Mouse (Mus musculus): Measurements from ENCODE around the gene Dnhd1. TPM values are rescaled to one million over a fixed set of nuclear protein-coding genes. Genes with fewer than 3 reads are reported as not detected.
"Not testable (repeated sequence)": the region's sequence is repeated elsewhere in the genome, so short reads cannot be mapped to it uniquely, and the experiment has no call there.

Dnhd1 gene
- total RNA-seq, 2 experiments from 2014 or later: 0.67 to 0.76 TPM

DNA sequence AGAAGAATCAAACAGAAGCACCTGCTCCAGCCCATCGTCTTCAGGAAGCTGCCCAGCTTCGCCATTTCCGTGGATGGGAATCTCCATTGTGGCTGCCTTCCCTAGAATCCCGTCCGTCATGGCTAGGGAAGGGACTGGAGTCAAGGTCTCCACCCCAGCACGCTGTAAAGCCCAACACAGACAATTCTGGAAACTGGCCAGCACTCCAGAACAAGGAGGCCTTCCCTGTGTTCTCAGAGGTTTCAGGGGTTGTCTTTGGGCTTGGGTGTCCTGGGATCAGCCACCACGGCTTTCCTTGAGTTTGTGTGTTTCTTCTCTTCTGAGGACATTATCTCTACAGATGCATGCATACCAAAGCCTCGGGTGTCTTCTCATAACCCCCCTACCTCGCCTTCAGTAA lies 11.3 kb upstream of the Dnhd1 start:
- DNase-seq: peak in 1 of 2 experiments; percentile 59
- intact Hi-C loops (cut with DNase I): loop anchor here (5.0 kb wide), 1 partner anchor 152 kb away; no protein-coding TSS in a partner anchor

DNA sequence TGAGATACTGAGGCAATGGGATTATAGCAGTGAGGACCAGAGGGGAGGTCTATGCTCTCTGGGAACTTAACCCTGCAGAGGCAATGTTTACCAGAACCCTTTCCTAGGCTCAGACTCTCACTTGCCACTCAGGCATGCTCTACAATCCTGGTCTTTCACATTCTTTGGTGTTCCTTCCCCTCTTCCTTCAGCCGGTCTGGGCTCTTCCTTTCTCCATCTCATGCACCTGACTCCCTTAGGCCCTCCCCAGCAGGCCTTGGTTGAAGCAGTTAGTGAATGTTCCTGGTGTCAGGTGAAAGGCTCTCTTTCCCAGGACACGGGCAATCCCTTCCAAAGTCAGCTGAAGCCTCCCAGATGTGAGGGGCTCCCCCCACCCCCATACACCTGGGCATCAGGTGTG lies 10.9 kb upstream of the Dnhd1 start, which contains the start of gene Timm10b:
TSS of gene Timm10b (plus strand) at position 301 of the 400 bp plus-strand sequence.
- no peak for DNase-seq
- intact Hi-C loops (cut with DNase I): loop anchor here (5.0 kb wide), 2 partner anchors 98 to 152 kb away; partner anchors contain the start of genes Ilk and Rrp8

DNA sequence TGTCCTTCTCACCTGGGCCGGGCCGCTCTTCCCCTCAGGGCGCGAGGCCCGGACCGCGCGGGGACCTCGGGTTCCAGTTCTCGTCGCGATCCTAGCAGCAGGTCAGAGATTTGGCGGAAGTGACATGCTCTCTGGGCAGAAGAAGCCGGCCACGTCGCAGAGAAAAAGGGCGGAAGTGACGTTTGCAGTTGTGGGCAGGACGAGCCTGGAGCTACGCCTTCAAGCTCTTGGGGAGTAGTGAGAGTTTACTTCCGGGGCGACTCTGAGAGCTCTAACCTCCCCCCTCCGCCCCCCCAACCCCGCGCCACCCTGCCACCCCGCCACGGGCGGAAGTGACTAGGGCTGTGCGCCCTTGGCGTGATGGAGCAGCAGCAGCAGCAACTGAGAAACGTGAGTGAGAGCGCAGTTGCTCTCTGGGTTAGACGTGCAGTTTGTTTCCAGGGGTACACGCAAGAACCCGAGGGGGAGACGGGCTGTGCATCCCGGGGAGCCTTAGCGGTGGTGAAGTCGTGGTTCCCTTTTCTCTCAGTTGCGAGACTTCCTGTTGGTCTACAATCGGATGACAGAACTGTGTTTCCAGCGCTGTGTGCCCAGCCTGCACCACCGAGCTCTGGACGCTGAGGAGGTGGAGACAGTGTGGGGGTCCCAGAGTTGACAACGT lies 10.3 kb upstream of the Dnhd1 start, which contains the start of the genes Arfip2 and Gm45799:
TSS of gene Arfip2 (minus strand) at position 184 of the 661 bp plus-strand sequence.
TSS of gene Gm45799 (plus strand) at position 320 of the 661 bp plus-strand sequence.
- peak; percentile 93 to 98 for DNase-seq
- intact Hi-C loops (cut with DNase I): loop anchor here (5.0 kb wide), 1 partner anchor 97 kb away; the partner anchor contains the start of genes Ilk and Rrp8

DNA sequence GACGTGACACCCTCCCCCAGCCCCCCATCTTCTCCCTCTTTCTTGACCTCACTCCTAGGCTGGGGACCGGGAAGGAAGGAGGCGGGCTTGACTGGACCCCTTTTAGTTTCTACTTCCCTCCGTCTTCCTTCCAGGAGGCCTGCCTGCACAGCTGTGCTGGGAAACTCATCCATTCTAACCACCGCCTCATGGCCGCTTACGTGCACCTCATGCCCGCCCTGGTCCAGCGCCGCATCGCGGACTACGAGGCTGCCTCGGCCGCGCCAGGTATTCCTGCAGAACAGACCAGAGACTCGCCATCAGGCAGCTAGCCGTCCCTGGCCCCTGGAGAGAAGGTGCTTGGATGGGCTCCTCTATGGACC lies 9.8 kb upstream of the Dnhd1 start:
- intact Hi-C loops (cut with DNase I): loop anchor here (5.0 kb wide), 1 partner anchor 96 kb away; the partner anchor contains the start of genes Ilk and Rrp8

DNA sequence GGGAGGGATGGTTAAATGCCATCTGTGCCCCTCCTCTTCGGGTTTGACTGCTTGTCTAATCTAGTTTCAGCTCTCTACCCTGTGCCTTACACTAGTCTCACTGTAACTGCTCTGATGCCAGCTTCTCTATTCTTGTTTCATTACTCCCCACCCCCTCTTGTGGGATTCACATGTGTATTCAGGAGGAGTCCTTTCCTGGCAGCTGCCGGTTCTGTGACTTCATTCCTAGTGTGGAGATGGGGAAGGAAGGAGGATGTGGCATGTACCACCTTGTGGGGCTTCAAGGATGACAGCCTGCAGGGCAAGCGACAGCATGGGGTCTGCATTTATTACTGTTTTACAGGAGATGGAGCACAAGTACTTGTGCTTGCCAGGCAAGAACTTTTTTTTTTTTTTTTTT lies 8.7 kb upstream of the Dnhd1 start:
- intact Hi-C loops (cut with DNase I): loop anchor here (5.0 kb wide), 1 partner anchor 95 kb away; the partner anchor contains the start of genes Ilk and Rrp8
- no peak for DNase-seq

More for the DNA sequence above, 9.8 kb upstream of the Dnhd1 start:
- peak in 1 of 2 experiments; percentile 32 for DNase-seq

DNA sequence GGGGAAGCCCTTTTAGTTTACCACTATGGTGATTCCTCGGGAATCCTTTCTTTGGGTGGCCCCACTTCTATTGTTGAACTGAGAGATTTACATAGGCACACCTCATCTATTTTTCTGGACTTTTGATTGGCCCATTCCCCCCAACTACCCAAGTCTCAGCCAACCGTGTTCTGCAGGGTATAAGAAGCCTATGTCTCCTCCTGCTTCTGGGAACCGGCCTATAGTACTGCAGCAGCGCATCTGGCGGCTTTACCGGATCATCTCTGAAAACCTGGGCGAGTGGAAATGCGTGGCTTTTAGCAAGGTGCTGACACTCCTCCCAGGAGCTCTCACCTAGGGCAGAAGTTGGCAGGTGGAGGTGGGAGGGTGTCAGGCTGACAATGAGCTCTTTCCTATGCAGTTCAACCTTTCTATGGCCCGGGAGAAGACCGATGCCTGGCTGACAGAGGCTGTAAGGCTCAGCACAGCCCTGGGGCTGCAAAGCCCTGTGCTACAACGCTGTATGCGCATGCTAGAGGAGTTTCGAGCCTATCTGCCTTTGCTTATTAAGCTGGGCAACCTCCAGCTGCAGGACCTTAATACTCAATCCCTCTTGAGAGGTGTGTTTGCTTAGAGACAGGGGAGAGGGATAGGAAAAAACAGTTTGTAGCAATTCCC lies 35.0 kb downstream of the Dnhd1 start:
- intact Hi-C loops (cut with DNase I): no loop called here
- no peak for DNase-seq

DNA sequence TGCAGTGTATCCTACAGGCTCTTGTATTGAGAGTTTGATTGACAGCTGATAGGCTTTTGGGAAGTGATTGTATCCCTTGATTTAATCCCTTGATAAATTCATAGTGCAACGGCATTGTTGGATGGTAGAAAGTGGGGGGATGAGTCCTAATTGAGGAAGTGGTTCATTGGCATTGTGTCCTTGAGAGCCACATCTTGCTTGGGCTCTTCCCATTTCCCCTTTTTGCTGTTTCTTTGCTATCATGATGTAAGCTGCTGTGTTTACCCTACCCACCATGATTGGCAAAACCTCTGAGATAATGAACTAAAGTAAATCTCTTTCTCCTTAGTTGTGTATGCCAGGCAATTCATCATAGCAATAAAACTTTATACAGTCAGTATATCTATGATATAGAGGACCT lies 40.2 kb downstream of the Dnhd1 start:
- intact Hi-C loops (cut with DNase I): no loop called here
- DNase-seq: no peak

DNA sequence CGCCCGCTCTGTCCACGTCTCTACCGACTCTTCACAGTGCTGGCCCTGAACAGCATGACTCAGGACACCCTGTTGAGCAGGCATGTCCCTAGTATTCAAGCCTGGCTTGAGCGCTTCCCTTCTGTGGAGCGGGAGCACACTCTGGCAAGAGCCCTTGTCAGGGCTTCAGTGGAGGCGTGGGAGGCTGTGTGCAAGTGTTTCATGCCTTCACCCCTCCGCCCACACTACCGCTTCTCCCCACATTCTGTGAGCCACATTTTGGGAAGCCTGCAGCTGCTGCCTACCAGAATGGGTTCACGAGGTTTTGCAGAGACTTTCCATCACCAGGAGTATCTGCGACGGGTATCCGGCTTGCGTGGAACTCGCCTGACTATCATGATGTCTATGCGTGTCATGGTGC lies 52.6 kb downstream of the Dnhd1 start:
- no peak for DNase-seq
- intact Hi-C loops (cut with DNase I): no loop called here

DNA sequence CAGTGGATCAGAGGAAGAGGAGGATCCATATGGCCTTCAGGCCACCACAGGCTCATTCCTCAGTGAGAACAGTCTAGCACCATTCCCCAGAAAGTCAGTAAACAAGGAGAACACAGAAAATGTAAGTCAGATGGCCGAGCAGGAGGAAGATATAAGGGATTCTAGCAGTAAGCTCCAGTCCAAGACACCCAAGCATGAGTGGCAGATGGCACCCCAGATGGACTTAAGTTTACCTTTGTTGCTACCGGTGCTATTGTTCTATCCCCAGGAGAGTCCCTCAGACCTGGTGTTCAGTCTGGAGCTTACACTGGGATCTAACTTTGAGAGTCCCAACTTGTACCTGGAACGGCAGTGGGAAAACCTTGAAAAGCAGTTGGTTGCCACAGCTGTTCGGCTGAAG lies 53.2 kb downstream of the Dnhd1 start:
- intact Hi-C loops (cut with DNase I): no loop called here
- DNase-seq: no peak

DNA sequence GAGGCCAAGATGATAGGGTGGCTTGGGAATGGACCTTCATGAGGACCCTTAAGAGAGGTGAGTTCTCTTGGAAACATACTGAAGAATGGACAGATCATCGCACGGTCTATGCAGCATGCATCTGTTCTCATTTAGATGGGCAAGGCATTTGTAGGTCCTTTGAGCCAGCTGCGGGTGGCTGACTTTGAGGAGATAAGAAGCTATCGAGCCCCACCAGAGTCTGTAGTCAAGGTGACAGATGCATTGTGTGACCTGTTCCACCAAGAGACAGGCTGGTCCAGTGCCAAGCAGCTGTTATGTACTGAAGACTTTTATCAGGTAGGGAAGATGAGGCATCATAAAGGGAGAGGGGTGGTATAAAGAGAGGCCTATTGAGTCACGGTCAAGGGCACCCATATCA lies 58.1 kb downstream of the Dnhd1 start:
- DNase-seq: no peak
- intact Hi-C loops (cut with DNase I): no loop called here

DNA sequence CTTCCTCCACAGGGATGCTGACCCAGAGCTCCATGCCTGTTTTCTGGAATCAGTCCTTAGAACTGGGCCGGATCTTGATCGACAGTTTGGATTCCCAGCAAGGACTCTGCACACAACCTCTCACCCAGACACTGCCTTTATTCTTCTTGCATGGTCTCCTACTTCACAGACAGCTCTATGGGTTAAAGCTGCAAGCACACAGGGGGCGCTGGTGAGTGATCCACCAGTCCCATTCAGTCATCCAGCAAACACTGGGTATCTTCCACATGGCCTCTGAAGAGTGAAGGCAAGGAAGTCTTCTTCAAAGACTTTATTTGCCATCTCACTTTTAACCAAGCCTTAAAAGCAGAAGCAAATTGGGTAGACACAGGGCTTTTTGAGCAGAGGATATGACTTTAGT lies 64.7 kb downstream of the Dnhd1 start:
- intact Hi-C loops (cut with DNase I): no loop called here
- no peak for DNase-seq

DNA sequence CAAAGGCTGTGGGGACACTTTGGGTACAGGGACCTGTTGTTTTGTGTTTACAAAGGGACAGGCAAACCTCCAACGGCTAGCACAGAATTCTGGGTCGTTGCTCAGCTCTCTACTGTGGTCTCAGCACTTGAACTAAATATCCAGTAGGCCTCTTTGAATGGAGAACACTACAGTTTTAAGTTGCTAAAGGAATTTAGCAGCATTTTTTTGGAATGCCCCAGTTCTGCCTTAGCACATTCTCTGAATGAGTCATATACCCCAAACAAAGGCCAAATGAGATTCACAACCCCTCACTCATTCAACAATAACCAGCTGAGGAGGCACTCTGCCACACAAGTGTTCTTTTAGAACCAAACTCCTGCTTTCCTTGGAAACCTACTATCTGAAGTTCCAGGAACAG lies 71.3 kb downstream of the Dnhd1 start:
- DNase-seq: no peak
- intact Hi-C loops (cut with DNase I): no loop called here

DNA sequence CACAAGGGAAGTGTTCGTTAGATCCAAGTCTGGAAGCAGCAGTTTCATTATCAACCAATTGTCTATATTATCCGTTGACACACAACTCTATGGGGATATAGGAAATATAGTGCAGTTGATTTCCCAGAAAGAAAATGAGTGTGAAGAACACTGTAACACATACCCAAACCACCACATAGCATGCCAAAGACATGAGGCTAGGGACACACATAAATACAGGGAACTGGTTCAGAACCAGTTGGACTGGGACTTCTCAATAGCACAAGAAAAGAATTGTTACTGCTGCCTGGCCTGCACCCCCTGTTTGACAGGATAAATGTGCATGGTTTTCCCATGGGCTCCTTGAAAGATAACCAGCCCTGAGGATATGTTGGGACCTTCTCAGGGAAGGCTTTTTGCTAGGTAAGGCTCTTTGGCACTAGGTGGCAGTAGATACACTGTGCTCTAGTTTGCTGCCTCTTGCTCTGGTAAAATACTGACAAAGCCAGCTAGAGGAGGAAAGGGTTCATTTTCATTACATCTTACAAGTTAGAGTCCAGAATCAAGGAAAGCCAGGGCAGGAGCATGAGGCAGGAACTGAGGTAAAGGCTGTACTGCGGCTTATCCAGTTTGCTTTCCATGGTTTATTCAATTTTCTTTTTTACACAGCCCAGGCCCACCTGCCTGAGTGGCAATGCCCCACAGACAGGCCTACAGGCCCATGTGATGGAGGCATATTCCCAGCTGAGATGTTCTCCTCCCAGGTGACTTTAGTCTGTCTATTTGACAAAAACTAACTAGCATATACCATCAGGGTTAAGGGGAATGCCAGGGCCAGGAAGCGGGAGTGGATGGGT lies 75.7 kb downstream of the Dnhd1 start:
- DNase-seq: peak; percentile 29 to 59
- intact Hi-C loops (cut with DNase I): loop anchor here (1.0 kb wide), 1 partner anchor 91 kb away; no protein-coding TSS in a partner anchor

DNA sequence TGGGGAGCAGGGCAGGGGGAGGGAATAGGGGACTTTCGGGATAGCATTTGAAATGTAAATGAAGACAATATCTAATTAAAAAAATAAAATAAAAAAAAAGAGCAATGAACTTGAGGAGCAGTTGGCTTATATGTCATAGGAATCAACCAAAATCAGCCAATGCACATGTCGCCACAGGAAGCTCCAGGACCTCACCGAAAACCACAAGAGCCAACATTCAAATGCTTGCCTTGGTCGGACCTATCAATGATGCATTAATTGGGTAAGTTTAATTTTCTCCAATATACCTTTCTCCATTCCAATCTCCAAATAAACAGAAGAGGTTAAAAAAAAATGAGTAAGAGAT lies 76.3 kb downstream of the Dnhd1 start:
- no peak for DNase-seq
- intact Hi-C loops (cut with DNase I): loop anchor here (1.0 kb wide), 1 partner anchor 90 kb away; no protein-coding TSS in a partner anchor

DNA sequence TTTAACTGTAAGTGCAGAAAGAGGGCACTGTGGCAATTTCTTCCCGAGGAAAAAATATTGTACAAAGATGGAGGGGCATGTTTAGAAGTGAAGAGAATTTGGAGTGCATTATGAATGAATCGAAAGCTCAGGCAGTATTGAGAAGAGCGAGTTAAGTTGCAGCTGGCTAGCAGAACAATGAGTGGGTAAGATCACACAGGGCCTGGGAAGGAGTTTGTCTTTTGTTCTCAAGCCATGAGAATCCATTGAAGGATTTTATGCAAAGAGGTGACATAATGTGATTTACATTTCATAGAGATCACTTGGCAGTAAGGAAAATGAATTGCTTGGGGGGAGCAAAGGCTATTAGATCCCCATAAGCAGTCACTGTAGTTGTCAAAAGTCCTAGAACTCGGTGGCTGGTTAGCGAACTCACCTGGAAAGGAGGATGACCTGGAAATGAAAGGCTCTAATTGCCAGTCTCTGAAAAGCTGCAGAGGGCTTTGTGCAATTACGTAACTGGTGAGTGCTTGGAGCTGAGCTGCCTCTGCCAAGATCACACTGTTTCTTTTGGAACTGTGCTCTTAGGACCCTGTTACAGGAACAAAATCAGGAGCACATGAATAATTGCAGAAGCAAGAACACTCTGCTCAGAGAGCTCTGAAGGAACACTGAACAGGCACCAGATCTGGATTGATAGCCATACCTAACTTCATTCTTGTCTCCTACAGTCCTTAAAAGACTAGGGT lies 78.2 kb downstream of the Dnhd1 start:
- no peak for DNase-seq
- intact Hi-C loops (cut with DNase I): no loop called here

DNA sequence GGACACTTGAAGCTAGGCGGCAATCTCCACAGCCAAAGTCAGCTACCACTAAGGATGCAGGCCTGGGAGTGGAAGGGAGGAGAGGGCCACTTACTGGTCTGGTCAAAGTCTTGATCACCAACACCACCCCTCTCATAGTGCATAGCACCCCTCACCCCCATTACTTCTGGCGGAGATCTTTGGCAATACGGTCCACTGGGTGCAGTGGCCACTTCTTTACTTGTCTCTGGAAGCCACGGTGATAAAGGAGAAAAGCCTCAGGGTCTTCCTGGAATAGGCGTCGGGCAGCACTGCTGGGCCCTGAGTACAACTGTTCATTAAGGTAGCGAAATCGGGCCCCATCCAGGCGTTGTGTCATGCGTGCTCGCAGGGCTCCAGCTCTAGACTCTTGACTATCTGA lies 83.2 kb downstream of the Dnhd1 start:
- intact Hi-C loops (cut with DNase I): loop anchor here (10.0 kb wide), 1 partner anchor 179 kb away; the partner anchor contains the start of gene Smpd1
- DNase-seq: no peak

DNA sequence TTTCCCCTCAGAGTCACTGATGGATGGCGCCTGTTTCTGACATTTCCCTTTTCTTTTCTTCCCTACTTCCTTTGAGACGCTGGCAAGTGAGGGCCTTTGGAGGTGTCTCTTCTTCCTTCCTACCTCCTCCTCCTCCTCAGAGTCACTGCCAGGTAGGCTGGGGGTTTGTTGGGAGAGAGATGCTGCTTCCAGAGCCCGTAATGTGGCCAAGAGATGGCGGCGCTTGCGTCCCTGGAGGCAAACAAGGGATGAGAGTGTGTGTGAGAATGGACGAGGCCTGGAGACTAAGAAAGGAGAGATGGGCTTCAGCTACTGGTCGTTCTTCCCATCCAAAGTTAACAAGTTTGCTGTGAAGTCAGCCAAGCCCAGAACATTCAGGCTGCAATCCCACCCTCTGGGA lies 84.2 kb downstream of the Dnhd1 start:
- intact Hi-C loops (cut with DNase I): loop anchor here (5.0 to 10.0 kb wide), 2 partner anchors 93 to 180 kb away; partner anchors contain the start of genes Arfip2, Gm45799, Smpd1 and Timm10b

DNA sequence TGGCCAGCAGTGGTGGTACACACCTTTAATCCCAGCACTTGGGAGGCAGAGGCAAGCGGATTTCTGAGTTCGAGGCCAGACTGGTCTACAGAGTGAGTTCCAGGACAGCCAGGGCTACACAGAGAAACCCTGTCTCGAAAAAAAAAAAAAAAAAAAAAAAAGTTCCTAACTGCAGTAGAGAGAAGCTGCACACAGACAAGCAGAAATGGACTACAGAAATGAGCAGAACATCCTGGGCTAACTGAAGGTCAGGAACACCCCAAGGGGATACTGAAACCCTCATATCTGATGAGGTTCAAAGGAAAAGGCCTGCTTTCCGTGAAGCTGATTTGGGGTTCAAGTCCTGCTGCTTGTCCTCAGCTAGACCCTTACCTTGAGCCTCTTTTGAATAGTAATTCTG lies 84.8 kb downstream of the Dnhd1 start:
- intact Hi-C loops (cut with DNase I): loop anchor here (5.0 to 10.0 kb wide), 2 partner anchors 93 to 181 kb away; partner anchors contain the start of genes Arfip2, Gm45799, Smpd1 and Timm10b
- DNase-seq: not testable (repeated sequence)

More for the DNA sequence above, 84.2 kb downstream of the Dnhd1 start:
- no peak for DNase-seq

DNA sequence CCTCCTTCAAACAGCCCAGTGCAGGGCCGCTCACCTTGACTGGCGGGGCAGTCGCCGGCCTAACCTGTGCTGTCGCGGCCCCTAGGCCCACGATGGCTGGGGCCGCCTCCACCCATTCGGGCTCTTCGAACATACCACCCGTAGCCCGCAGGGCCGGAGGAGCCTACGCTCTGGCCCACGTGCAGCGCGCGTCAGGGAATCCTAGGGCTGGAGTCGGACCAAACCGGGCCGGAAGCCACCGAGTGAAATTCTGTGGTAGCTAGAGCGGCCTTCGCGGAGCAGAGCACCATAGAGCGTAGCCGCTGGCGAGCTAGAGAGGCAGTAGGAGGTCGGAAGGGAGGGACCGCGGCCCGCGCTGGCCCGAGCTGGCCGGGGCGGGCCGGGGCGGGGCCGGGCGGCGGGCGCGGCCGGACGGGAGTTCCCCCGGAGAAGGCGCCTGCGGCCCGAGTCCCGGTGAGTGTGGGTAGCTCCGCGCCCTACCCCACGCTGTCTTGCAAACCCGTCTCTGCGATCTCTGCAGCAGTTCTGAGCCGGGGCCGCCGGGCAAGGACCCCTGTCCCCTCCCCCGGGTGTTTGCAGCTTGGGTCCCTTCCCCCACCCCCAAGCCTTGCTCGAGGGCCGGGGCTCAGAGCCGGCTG lies 85.8 kb downstream of the Dnhd1 start, which contains the start of gene Ilk:
TSS of gene Ilk (plus strand) at position 329 of the 638 bp plus-strand sequence.
- intact Hi-C loops (cut with DNase I): loop anchor here (5.0 to 10.0 kb wide), 2 partner anchors 94 to 182 kb away; partner anchors contain the start of genes Arfip2, Gm45799, Smpd1 and Timm10b
- peak; percentile 94 for DNase-seq
